Mouse (Mus musculus): ENCODE measurements around the gene Pthlh.

DNA sequence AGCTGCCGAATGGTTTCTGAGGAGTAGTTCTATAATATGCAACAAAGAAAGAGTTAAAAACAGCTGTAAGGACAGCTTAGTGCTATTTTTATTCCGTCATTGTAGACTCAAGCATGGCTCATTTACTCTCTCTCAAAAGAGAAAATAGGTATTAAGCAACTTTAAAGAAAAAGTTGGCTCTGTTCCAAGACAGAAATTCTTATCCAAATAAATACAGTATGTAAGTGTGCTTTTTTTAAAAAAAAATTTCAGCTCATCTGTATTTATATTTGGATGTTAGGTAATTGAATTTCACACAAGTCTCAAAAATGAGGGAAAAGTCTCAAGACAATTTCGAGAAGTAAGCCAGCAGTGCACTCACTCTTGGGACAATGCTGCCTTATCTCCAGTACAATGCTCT, 2.4 kb downstream of the Pthlh start:
- TF ChIP-seq CTCF (IDR thresholded peaks at IDR 0.05; ENCODE audit: low read depth, low read length) (no peak), POLR2A (IDR thresholded peaks at IDR 0.05; ENCODE audit: extremely low read depth, insufficient read depth, low read length) (no peak)

All from liver, adult 2 months (tissue).